Mouse (Mus musculus): ENCODE measurements at regions not wholly inside any gene's neighbourhood (a gene's known extent, or its start where the extent isn't known, plus 50 kb on each side); places are given as distances from the start of the nearest gene placed in this dataset.
"Not testable (repeated sequence)": the region's sequence is repeated elsewhere in the genome, so short reads cannot be mapped to it uniquely, and the experiment has no call there.

DNA sequence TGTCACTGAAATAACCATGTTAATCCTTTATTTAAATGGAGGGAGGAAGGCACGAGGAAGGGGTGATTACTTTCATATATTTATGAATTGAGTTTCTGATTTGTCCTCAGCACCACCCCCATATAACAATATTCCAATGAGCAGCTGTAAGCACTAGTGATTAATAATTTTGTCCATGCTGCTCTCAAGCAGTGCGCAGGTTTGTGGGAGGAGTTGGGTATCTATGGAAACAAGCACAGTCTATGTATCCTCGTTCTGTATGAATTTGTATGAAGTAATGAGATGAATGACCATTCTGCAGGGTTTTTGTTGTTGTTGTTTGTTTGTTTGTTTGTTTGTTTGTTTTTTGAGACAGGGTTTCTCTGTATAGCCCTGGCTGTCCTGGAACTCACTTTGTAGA is 310.6 kb downstream of the Lrrc3b start:
- 78% methylated on average over 3 of the region's 3 CpGs for WGBS
- no peak overlapping the region for H3K4me2 ChIP-seq (replicated peaks)
- H3K9me3 ChIP-seq (replicated peaks): no peaks in the 10 kb centered on the region
- H3K27ac ChIP-seq (replicated peaks): no peak overlapping the region
- H3K36me3 ChIP-seq: no peaks in the 10 kb centered on the region
- H3K4me1 ChIP-seq: no peaks in the 10 kb centered on the region
- no peaks in the 10 kb centered on the region for H3K27me3 ChIP-seq
- no peak overlapping the region for H3K4me3 ChIP-seq (replicated peaks)
- ATAC-seq (ENCODE audit: insufficient number of reproducible peaks, low FRiP score, low TSS enrichment, low read depth): no peak
- no peak overlapping the region for H3K9ac ChIP-seq

DNA sequence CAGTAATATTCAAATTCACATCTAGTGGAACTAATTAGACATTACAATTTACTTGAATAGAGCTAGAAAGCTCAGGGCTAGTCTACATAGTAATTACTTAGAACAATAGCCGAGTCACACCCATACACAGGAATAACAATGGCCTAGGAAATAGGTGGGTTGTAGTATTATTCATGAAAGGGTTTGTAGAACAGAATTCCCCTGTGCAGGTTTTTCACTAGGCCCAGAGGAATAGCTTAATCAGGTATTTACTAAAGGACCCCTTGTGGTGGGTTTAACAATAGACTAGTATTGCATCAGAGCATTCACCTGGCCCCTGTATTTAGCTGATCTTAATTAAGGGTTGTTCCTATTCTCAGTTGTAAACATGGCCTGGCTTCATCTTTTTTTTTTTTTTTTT is 297.9 kb downstream of the Lrrc3b start:
- ATAC-seq (ENCODE audit: insufficient number of reproducible peaks, low FRiP score, low TSS enrichment, low read depth): not testable (repeated sequence)

DNA sequence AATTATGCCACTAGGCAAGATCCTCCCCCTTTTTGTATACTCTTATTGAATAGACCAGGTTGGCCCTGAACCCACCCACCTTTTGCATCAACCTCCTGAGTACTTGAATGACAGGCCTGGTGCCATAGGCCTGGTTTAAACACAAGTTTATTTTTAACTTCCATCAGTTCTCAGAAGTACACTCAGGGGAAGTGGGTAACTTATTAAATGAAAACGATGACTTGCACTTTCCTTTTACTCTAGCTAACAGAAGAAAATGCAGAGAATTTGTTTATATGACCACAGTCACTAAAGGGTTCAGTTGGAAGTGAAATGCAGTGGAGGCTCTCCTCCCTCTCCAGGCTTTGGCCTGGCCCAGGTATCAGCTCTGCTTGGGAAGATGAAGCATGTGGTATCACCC is 295.9 kb downstream of the Lrrc3b start:
- no peaks in the 10 kb centered on the region for H3K27me3 ChIP-seq
- H3K36me3 ChIP-seq: no peaks in the 10 kb centered on the region
- H3K4me2 ChIP-seq (replicated peaks): no peak overlapping the region
- no peak overlapping the region for H3K9ac ChIP-seq
- no peak for ATAC-seq (ENCODE audit: insufficient number of reproducible peaks, low FRiP score, low TSS enrichment, low read depth)
- no peaks in the 10 kb centered on the region for H3K9me3 ChIP-seq (replicated peaks)
- no peak overlapping the region for H3K27ac ChIP-seq (replicated peaks)
- 80% methylated on average over 1 of the region's 1 CpGs for WGBS
- H3K4me1 ChIP-seq: no peaks in the 10 kb centered on the region
- no peak overlapping the region for H3K4me3 ChIP-seq (replicated peaks)

More for the DNA sequence above, 297.9 kb downstream of the Lrrc3b start:
- WGBS: 88% methylated on average over 1 of the region's 1 CpGs
- H3K36me3 ChIP-seq; H3K4me3 ChIP-seq (replicated peaks); H3K4me1 ChIP-seq; H3K27me3 ChIP-seq; H3K4me2 ChIP-seq (replicated peaks); H3K9ac ChIP-seq; H3K9me3 ChIP-seq (replicated peaks); H3K27ac ChIP-seq (replicated peaks): not testable (repeated sequence)

DNA sequence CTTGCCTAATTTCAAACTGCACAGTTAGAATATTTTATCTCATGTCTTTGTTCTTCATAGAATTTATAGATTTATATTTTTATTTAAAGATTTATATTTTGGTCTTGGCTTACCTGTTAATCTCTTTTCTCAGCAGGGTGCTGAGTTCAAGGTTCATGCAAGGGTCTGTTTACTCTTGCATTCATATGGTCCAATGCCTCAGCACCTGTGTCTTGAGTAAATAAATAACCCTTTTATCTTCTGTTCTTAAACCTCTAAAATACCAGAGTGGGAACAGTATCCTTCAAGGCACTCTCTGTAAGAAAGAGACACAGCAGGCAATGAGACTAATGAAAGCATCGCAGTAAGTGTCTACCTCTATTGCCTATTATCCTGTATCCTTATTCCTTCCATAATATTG is 290.3 kb downstream of the Lrrc3b start:
- Histone ChIP-seq H3K27ac (replicated peaks) (no peak overlapping the region), H3K27me3 (no peaks in the 10 kb centered on the region), H3K36me3 (no peaks in the 10 kb centered on the region), H3K4me1 (no peaks in the 10 kb centered on the region), H3K9ac (no peak overlapping the region), H3K4me3 (replicated peaks) (no peak overlapping the region), H3K4me2 (replicated peaks) (no peak overlapping the region), H3K9me3 (replicated peaks) (no peaks in the 10 kb centered on the region)
- no peak for ATAC-seq (ENCODE audit: insufficient number of reproducible peaks, low FRiP score, low TSS enrichment, low read depth)
- 98% methylated on average over 1 of the region's 1 CpGs for WGBS
